12 mouse cellular contexts compared by ENCODE assay signal in the genomic region with DNA sequence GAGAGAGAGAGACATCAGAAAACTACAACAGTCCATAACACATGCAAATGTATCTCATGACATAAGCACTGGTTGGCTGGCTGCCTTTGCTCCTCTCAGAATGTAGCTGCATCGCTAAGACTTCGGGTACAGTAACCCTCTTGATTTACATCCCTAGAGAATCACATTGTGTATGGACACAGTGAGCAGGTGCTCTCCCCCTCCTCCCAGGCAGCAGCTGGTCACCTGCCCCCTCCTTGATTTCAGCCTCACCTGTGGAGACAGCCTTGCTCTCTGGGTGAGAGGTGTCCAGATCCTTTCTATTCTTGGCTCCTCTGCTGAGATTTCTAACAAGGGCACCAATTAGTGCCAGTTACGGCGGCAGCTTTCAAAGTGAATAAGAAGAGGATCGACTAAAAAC.
DNase-seq lines count a peak whose midpoint lies in the region; ATAC-seq and TF ChIP-seq lines count a peak whose summit lies in the region.
"Had no signal": no experiment of that assay in that cellular context is flagged by ENCODE, and none has a peak within 500 bp of the region (broad histone marks: within the 10 kb centered on the region; RNA-seq: fewer than 3 reads in every experiment).

No protein-coding gene starts in this region.

- no peak for TF ChIP-seq POLR2A in thymus, adult 2 months (IDR thresholded peaks at IDR 0.05; ENCODE audit: control insufficient read depth, extremely low read depth, insufficient read depth, low read length, poor library complexity)

- no peak overlapping the region for H3K4me2 ChIP-seq in midbrain, embryonic 12.5 days (replicated peaks)
- peak overlapping the region; percentile 38 for H3K4me2 ChIP-seq in forebrain, embryonic 14.5 days (ENCODE audit: low read length)
- H3K4me2 ChIP-seq in midbrain, embryonic 14.5 days (ENCODE audit: low read length), result no peak overlapping the region
- H3K4me2 ChIP-seq: heart, embryonic 12.5 days had no signal

- no peaks in the 10 kb centered on the region for H3K36me3 ChIP-seq in midbrain, embryonic 12.5 days
- H3K36me3 ChIP-seq in midbrain, embryonic 10.5 days, result no peaks in the 10 kb centered on the region
- no peaks in the 10 kb centered on the region for H3K36me3 ChIP-seq in forebrain, embryonic 14.5 days (ENCODE audit: control insufficient read depth, insufficient read depth, low read length)
- no peaks in the 10 kb centered on the region for H3K36me3 ChIP-seq in midbrain, embryonic 14.5 days (ENCODE audit: control insufficient read depth, insufficient read depth, low read length)
- H3K36me3 ChIP-seq in thymus, adult 2 months (ENCODE audit: control insufficient read depth, insufficient read depth, low read length), result no peaks in the 10 kb centered on the region
- H3K36me3 ChIP-seq: heart, embryonic 12.5 days had no signal

- 0 out of 2 replicates have a peak, but pooled peaks cover 5% of the 10 kb centered on the region for H3K4me1 ChIP-seq in midbrain, embryonic 12.5 days
- no peaks in the 10 kb centered on the region for H3K4me1 ChIP-seq in midbrain, embryonic 10.5 days
- peaks cover 3% of the 10 kb centered on the region; the same call in 1 of the 2 replicates for H3K4me1 ChIP-seq in forebrain, embryonic 14.5 days (ENCODE audit: control insufficient read depth, insufficient read depth, low read length)
- no peaks in the 10 kb centered on the region for H3K4me1 ChIP-seq in midbrain, embryonic 14.5 days (ENCODE audit: control insufficient read depth, insufficient read depth, low read length)
- H3K4me1 ChIP-seq in thymus, adult 2 months (replicated peaks; ENCODE audit: control insufficient read depth, insufficient read depth, low read length), result no peaks in the 10 kb centered on the region
- H3K4me1 ChIP-seq: heart, embryonic 12.5 days had no signal

- no peaks in the 10 kb centered on the region for H3K9me3 ChIP-seq in midbrain, embryonic 12.5 days
- H3K9me3 ChIP-seq in midbrain, embryonic 10.5 days (replicated peaks), result no peaks in the 10 kb centered on the region
- H3K9me3 ChIP-seq in forebrain, embryonic 14.5 days (replicated peaks; ENCODE audit: control insufficient read depth, low read length), result no peaks in the 10 kb centered on the region
- no peaks in the 10 kb centered on the region for H3K9me3 ChIP-seq in midbrain, embryonic 14.5 days (ENCODE audit: control insufficient read depth, low read length)
- H3K9me3 ChIP-seq: heart, embryonic 12.5 days had no signal

- DNase-seq in frontal cortex, postnatal 36 days (ENCODE audit: low spot score in 2 of 2), result peak; percentile 8 to 36
- no peak for DNase-seq in frontal cortex, postnatal 14 days (ENCODE audit: low spot score in 2 of 2)
- no peak for DNase-seq in midbrain, embryonic 10.5 days (ENCODE audit: low spot score)
- peak; percentile 83 for DNase-seq in forebrain, embryonic 14.5 days (ENCODE audit: low spot score)
- peak; percentile 38 for DNase-seq in midbrain, embryonic 14.5 days
- no peak for DNase-seq in thymus, adult 2 months
- DNase-seq: adrenal gland, postnatal 10 days; gastrocnemius, postnatal 10 days; kidney, adult 8-10 months; liver had no signal

- peak; percentile 60 for ATAC-seq in midbrain, embryonic 12.5 days (ENCODE audit: low FRiP score, low read depth)
- ATAC-seq in forebrain, embryonic 14.5 days, result peak; percentile 72
- ATAC-seq in midbrain, embryonic 14.5 days (ENCODE audit: low FRiP score, low TSS enrichment), result peak; percentile 35; the same call in 1 of the 2 replicates

- H3K9ac ChIP-seq in midbrain, embryonic 12.5 days (replicated peaks), result no peak overlapping the region
- H3K9ac ChIP-seq in forebrain, embryonic 14.5 days (ENCODE audit: low read length), result no peak overlapping the region
- H3K9ac ChIP-seq in midbrain, embryonic 14.5 days (replicated peaks; ENCODE audit: low read length), result no peak overlapping the region
- H3K9ac ChIP-seq: heart, embryonic 12.5 days had no signal

- no peak overlapping the region for H3K27ac ChIP-seq in midbrain, embryonic 12.5 days (replicated peaks)
- no peak overlapping the region for H3K27ac ChIP-seq in midbrain, embryonic 10.5 days (replicated peaks)
- no peak overlapping the region; the same call in 1 of the 2 replicates for H3K27ac ChIP-seq in forebrain, embryonic 14.5 days (ENCODE audit: low read depth, low read length)
- no peak overlapping the region for H3K27ac ChIP-seq in midbrain, embryonic 14.5 days (replicated peaks; ENCODE audit: low read depth, low read length)
- no peak overlapping the region for H3K27ac ChIP-seq in thymus, adult 2 months (ENCODE audit: control insufficient read depth, insufficient read depth, low read length)

- no peak overlapping the region for H3K4me3 ChIP-seq in midbrain, embryonic 12.5 days
- no peak overlapping the region for H3K4me3 ChIP-seq in midbrain, embryonic 10.5 days
- no peak overlapping the region for H3K4me3 ChIP-seq in forebrain, embryonic 14.5 days (ENCODE audit: low read depth, low read length)
- H3K4me3 ChIP-seq in midbrain, embryonic 14.5 days (replicated peaks; ENCODE audit: low read depth, low read length), result no peak overlapping the region
- no peak overlapping the region for H3K4me3 ChIP-seq in thymus, adult 2 months (ENCODE audit: control insufficient read depth, insufficient read depth, low read length)
- H3K4me3 ChIP-seq: heart, embryonic 12.5 days had no signal

- 64% methylated on average over 5 of the region's 5 CpGs for WGBS in midbrain, embryonic 12.5 days
- 70% methylated on average over 5 of the region's 5 CpGs for WGBS in midbrain, embryonic 10.5 days
- 16% methylated on average over 5 of the region's 5 CpGs for WGBS in forebrain, embryonic 14.5 days
- 40% methylated on average over 5 of the region's 5 CpGs for WGBS in midbrain, embryonic 14.5 days
- 83% methylated on average over 5 of the region's 5 CpGs for WGBS in thymus, adult 2 months

- no peaks in the 10 kb centered on the region for H3K27me3 ChIP-seq in midbrain, embryonic 12.5 days
- H3K27me3 ChIP-seq in midbrain, embryonic 10.5 days (ENCODE audit: low read depth, poor library complexity, severe bottlenecking), result no peaks in the 10 kb centered on the region
- no peaks in the 10 kb centered on the region for H3K27me3 ChIP-seq in forebrain, embryonic 14.5 days (replicated peaks; ENCODE audit: control insufficient read depth, insufficient read depth, low read length)
- H3K27me3 ChIP-seq in midbrain, embryonic 14.5 days (ENCODE audit: control insufficient read depth, insufficient read depth, low read length), result no peaks in the 10 kb centered on the region
- no peaks in the 10 kb centered on the region for H3K27me3 ChIP-seq in thymus, adult 2 months (ENCODE audit: control insufficient read depth, insufficient read depth, low read length)
- H3K27me3 ChIP-seq: heart, embryonic 12.5 days had no signal

- no peak for TF ChIP-seq CTCF in thymus, adult 2 months (IDR thresholded peaks at IDR 0.05; ENCODE audit: borderline replicate concordance, control insufficient read depth, extremely low read depth, insufficient read depth, low read length, poor library complexity)

Comparison
In these comparisons a context has a peak if more than half of its experiments do, and no peak if none do; other contexts are left out.
1. DNase-seq: peak in frontal cortex, postnatal 36 days (2 of 2), forebrain, embryonic 14.5 days (single experiment) and midbrain, embryonic 14.5 days (single experiment); none in frontal cortex, postnatal 14 days (0 of 2), midbrain, embryonic 10.5 days (single experiment) and thymus, adult 2 months (single experiment).
2. Peak in every context shown above with its lines, with median percentiles within 50 percentile points of each other: ATAC-seq.